Mouse (Mus musculus) leukemia stem cell, adult 10-12 weeks (primary cell): Measurements from ENCODE around the gene Commd2. TPM values are rescaled to one million over a fixed set of nuclear protein-coding genes. Genes with fewer than 3 reads are reported as not detected.

Source experiments
- polyA plus RNA-seq: library from polyadenylated mRNA; stranded (reverse); fragments of >175 nt; gene quantifications from 2 replicates; pipeline ENCODE4 v1.2.3, GENCODE M21; 2012; ENCODE audit warnings: low replicate concordance

Gene Commd2
- 7.1 and 29.5 TPM in 2 replicates for polyA plus RNA-seq

GRCm38 (mm10) chr3:57651231-57651864 lies at the start of gene Commd2:
Gene Commd2, minus strand, starts transcription at chr3:57651715.

GRCm38 (mm10) chr3:57692719-57693118 lies 41.2 kb upstream of the Commd2 start, which contains the start of gene Ankub1:
Gene Ankub1, minus strand, starts transcription at chr3:57692799.

Other genes starting within 250 kb of the Commd2 start
- gene Tm4sf4, start 226.4 kb downstream of the Commd2 start, polyA plus RNA-seq: not detected in 2 replicates
- 0.78 and 0.97 TPM in 2 replicates for gene Wwtr1, start 75.8 kb downstream of the Commd2 start, polyA plus RNA-seq
- 0.18 and 0.30 TPM in 2 replicates for gene Ankub1, start 41.1 kb upstream of the Commd2 start, polyA plus RNA-seq
- 1.5 TPM in 1 of 2 replicates, not detected in the other for gene Rnf13, start 84.3 kb upstream of the Commd2 start, polyA plus RNA-seq
- 0.10 TPM in 1 of 2 replicates, not detected in the other for gene Pfn2, start 196.4 kb upstream of the Commd2 start, polyA plus RNA-seq